Mouse (Mus musculus) urinary bladder, postnatal 25 days (tissue): ENCODE measurements around the gene Gdpd2.

ENCODE experiments used
- DNase-seq: peaks from one replicate; pipeline ENCODE4 v3.0.0; 2022; ENCODE audit warnings: low spot score

Gdpd2 gene

GRCm38 (mm10) chrX:100777655-100778234 is 48.1 kb downstream of the Gdpd2 start:
- no peak for DNase-seq

GRCm38 (mm10) chrX:100778397-100778796 is 48.7 kb downstream of the Gdpd2 start:
- no peak for DNase-seq
